Mouse (Mus musculus): ENCODE measurements at regions not wholly inside any gene's neighbourhood (a gene's known extent, or its start where the extent isn't known, plus 50 kb on each side); places are given as distances from the start of the nearest gene placed in this dataset.
A peak's percentile ranks its signal among the peaks of the same experiment; 100 is the strongest.

DNA sequence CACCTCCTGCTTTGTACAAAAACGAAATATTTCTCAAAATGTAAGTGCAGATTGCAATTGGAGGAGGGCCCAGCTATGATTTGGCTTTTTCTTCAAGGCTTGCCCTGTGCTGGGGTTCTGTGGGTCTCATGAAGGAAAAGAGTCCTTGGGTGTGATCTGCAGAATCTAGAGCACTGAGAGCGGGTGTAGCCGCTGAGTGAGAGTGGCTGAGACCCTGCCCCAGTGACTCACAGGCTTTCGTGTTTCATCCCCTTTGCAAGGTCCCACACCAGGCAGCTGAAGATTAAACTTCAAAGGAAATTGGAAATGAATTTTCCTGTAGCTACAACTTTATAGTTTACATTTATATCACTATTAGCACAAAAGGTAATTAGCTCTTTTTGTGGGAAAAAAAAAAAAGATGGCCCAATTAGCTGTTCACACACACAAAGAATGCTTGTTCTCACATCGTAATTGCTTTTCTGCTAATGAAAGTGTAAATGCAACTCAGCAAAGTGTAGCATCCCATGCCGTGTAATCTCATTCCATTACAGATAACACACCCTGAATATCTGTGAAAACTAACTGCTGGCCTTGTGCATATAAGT is 71.0 kb downstream of the Arrdc3 start:
- Histone ChIP-seq H3K4me2 (ENCODE audit: low read depth) (no peak overlapping the region), H3K4me3 (ENCODE audit: low read depth, low read length) (no peak overlapping the region), H3K4me1 (ENCODE audit: insufficient read depth) (no peaks in the 10 kb centered on the region), H3K9ac (no peak overlapping the region), H3K9me3 (ENCODE audit: low read length) (no peaks in the 10 kb centered on the region), H3K36me3 (ENCODE audit: insufficient read depth) (no peaks in the 10 kb centered on the region), H3K27me3 (ENCODE audit: insufficient read depth, low read length) (no peaks in the 10 kb centered on the region), H3K27ac (ENCODE audit: low read depth, low read length) (no peak overlapping the region)
- ATAC-seq (no peak), DNase-seq (no peak)
- no peak for TF ChIP-seq CTCF (IDR thresholded peaks at IDR 0.05; ENCODE audit: low read depth)
- 27% methylated on average over 6 of the region's 6 CpGs for WGBS

DNA sequence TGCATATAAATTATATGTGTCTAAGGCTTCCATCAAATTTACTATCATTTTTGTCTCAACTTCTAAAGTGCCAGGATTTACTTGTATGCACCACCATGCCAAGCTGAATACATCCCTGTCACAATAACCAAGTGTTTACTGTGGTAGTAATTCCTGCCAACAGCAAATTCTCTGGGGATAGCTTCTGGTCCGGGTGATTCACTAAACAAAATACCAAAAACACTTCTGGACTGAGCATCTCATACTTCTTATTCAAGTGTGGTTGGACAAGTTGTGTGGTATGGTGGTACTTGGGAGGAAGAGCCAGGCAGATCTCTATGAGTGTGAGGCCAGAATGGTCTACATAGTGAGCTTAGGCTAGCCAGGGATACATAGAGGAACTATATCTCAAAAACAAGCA is 73.8 kb downstream of the Arrdc3 start:
- Histone ChIP-seq H3K9ac (no peak overlapping the region), H3K9me3 (ENCODE audit: low read length) (no peaks in the 10 kb centered on the region), H3K4me3 (ENCODE audit: low read depth, low read length) (no peak overlapping the region), H3K27ac (ENCODE audit: low read depth, low read length) (no peak overlapping the region), H3K4me1 (ENCODE audit: insufficient read depth) (no peaks in the 10 kb centered on the region), H3K36me3 (ENCODE audit: insufficient read depth) (no peaks in the 10 kb centered on the region), H3K27me3 (ENCODE audit: insufficient read depth, low read length) (no peaks in the 10 kb centered on the region), H3K4me2 (ENCODE audit: low read depth) (no peak overlapping the region)
- 50% methylated on average over 1 of the region's 1 CpGs for WGBS
- no peak for TF ChIP-seq CTCF (IDR thresholded peaks at IDR 0.05; ENCODE audit: low read depth)
- ATAC-seq = no peak
- DNase-seq = no peak

DNA sequence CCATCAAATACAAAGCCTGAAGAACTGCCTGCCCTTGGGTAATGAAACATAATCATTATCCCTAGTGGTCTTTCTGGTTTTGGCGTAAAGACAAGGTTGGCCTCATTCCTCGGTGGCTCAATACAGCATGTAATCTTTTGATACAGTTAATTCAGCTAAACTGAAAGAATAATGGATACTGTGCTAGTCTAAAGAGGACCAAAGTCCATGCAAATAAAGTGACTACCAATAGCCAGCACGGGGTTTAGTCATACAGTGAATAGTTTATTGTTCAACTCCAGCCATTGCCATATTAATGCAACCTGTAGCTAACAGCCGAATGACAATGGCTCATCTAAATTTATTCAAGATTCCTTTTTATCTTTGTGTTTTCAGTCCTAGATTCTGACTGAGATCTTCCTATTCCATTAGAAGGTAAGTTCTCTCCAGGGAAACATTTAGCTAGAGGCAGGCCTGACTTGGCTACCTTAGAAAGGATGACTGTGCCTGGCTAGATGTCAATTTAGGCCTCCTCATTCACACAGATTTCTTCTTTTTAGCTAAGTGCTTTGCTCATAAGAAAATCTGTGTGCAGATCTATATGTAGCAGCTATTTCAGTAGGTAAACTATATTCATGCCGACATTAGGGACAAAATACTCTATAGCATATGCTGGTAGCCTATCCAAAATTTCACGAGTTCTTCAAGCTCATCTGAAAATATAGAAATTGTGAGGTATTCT is 74.4 kb downstream of the Arrdc3 start:
- no peaks in the 10 kb centered on the region for H3K27me3 ChIP-seq (ENCODE audit: insufficient read depth, low read length)
- no peak overlapping the region for H3K4me3 ChIP-seq (ENCODE audit: low read depth, low read length)
- H3K36me3 ChIP-seq (ENCODE audit: insufficient read depth) = no peaks in the 10 kb centered on the region
- DNase-seq = no peak
- WGBS = 46% methylated on average over 6 of the region's 6 CpGs
- no peak overlapping the region for H3K4me2 ChIP-seq (ENCODE audit: low read depth)
- no peaks in the 10 kb centered on the region for H3K9me3 ChIP-seq (ENCODE audit: low read length)
- no peaks in the 10 kb centered on the region for H3K4me1 ChIP-seq (ENCODE audit: insufficient read depth)
- no peak for ATAC-seq
- no peak overlapping the region for H3K27ac ChIP-seq (ENCODE audit: low read depth, low read length)
- H3K9ac ChIP-seq = no peak overlapping the region
- no peak for TF ChIP-seq CTCF (IDR thresholded peaks at IDR 0.05; ENCODE audit: low read depth)

DNA sequence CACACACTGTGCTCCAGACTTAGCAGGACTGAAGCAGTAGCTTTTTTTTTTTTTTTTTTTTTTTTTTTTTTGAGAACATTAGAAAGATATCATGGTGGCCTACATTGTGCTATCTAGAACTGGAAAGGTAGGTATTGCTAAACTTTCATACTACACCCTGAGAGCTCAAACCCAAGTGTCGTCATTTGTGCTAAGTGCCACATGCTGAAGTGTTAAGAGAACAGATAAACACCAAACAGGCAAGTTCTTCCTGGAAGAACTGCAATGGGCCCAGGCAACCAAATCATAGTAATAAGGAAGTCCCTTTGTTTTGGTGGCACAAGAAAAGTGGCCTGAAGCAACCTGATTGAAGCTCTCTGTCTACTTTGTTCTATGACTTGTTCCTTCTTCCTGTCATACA is 76.6 kb downstream of the Arrdc3 start:
- Histone ChIP-seq H3K9ac (no peak overlapping the region), H3K4me3 (ENCODE audit: low read depth, low read length) (no peak overlapping the region), H3K27me3 (ENCODE audit: insufficient read depth, low read length) (no peaks in the 10 kb centered on the region), H3K27ac (ENCODE audit: low read depth, low read length) (no peak overlapping the region), H3K9me3 (ENCODE audit: low read length) (no peaks in the 10 kb centered on the region), H3K4me1 (ENCODE audit: insufficient read depth) (no peaks in the 10 kb centered on the region), H3K4me2 (ENCODE audit: low read depth) (no peak overlapping the region), H3K36me3 (ENCODE audit: insufficient read depth) (no peaks in the 10 kb centered on the region)
- WGBS = 95% methylated on average over 1 of the region's 1 CpGs
- DNase-seq (no peak), ATAC-seq (no peak)
- TF ChIP-seq CTCF (IDR thresholded peaks at IDR 0.05; ENCODE audit: low read depth) = no peak

DNA sequence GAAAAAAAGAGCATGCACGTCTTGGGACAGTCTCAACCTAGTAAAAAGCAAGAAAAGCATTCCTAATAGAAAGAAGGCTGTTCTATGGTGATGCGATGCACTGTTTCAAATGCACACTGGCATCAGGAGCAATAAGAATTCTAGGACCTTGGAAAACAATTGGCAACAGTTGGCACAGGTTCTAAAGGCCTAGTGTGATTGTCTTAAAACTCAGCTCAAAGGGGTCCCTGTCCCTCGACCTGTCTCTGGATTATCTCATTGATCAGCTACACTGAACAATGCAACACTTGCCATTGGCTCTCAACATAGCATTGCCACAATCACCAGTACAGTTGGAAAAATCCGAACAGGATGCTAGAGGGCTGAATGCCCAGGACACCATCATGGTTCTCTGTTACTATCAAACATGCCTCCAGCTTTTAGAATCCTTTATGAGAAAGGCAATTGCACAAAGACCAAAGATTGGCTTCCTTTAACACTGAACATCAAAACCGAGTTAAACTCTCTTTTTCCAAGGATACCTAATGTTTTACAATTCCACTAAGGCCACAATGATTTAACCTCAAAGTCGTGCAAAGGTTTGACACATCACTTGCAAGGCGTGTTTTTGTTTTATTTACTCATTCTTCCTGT is 78.9 kb downstream of the Arrdc3 start:
- no peak overlapping the region for H3K27ac ChIP-seq (ENCODE audit: low read depth, low read length)
- DNase-seq (peak; percentile 27), ATAC-seq (no peak)
- peak overlapping the region; percentile 76 for H3K4me2 ChIP-seq (ENCODE audit: low read depth)
- no peaks in the 10 kb centered on the region for H3K27me3 ChIP-seq (ENCODE audit: insufficient read depth, low read length)
- no peaks in the 10 kb centered on the region for H3K4me1 ChIP-seq (ENCODE audit: insufficient read depth)
- no peaks in the 10 kb centered on the region for H3K9me3 ChIP-seq (ENCODE audit: low read length)
- no peak for TF ChIP-seq CTCF (IDR thresholded peaks at IDR 0.05; ENCODE audit: low read depth)
- H3K4me3 ChIP-seq (ENCODE audit: low read depth, low read length) = peak overlapping the region; percentile 57
- H3K9ac ChIP-seq = no peak overlapping the region
- H3K36me3 ChIP-seq (ENCODE audit: insufficient read depth) = no peaks in the 10 kb centered on the region
- WGBS = 40% methylated on average over 7 of the region's 7 CpGs

DNA sequence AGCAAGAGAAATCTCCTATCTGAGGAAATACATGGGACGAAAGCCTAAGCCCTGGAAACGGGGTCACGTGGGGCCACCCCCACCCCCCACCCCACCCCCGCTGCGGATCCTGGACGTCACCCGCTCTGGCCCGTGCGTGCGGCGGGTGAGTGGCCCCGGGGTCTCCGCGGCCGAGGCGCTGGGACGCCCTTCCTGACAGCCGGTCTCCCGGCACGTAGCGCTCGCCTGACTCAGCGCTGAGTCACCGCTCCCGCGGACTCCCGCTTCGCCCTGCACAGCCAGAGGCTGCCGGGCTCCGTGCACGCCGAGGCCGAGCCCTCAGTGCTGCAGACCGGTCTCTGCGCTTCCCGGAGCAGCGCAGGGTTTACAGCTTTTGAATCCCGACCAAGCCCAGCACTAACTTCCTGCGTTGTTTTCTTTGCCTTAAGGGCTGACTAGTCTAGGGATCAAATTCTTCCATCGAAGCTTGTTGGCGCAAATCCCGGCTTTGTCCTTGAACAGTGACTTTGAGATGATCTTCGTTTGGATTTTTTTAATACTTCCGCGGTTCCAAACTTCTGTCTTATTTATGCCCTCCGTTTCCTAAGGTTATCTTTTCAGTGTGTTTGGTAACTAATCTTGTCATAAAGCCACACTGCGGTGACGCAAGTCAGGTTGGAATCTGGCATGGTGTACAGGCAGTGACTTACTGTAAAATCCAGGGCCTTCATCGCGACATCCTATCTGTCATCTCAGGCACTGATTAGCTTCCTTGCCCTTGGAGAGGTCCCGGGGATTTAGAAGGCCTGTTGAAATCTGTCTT is 79.8 kb downstream of the Arrdc3 start:
- no peaks in the 10 kb centered on the region for H3K36me3 ChIP-seq (ENCODE audit: insufficient read depth)
- H3K9ac ChIP-seq = peak overlapping the region; percentile 71
- DNase-seq (peak; percentile 84), ATAC-seq (peak; percentile 97)
- H3K4me3 ChIP-seq (ENCODE audit: low read depth, low read length) = peak overlapping the region; percentile 57
- H3K27me3 ChIP-seq (ENCODE audit: insufficient read depth, low read length) = no peaks in the 10 kb centered on the region
- no peaks in the 10 kb centered on the region for H3K4me1 ChIP-seq (ENCODE audit: insufficient read depth)
- 6% methylated on average over 51 of the region's 51 CpGs for WGBS
- no peak for TF ChIP-seq CTCF (IDR thresholded peaks at IDR 0.05; ENCODE audit: low read depth)
- peak overlapping the region; percentile 71 for H3K27ac ChIP-seq (ENCODE audit: low read depth, low read length)
- H3K9me3 ChIP-seq (ENCODE audit: low read length) = no peaks in the 10 kb centered on the region
- peak overlapping the region; percentile 76 for H3K4me2 ChIP-seq (ENCODE audit: low read depth)

Data from forebrain, postnatal 0 days (tissue).